Mouse (Mus musculus) midbrain, postnatal 0 days (tissue): ENCODE measurements at regions not wholly inside any gene's neighbourhood (a gene's known extent, or its start where the extent isn't known, plus 50 kb on each side); places are given as distances from the start of the nearest gene placed in this dataset.

Experiments used
- ATAC-seq: fragments of 200-750 bp; cut with Nextera tagmentation; 2 replicates; pipeline ENCODE4 v1.8.0; 2017; ENCODE audit warnings: moderate number of reproducible peaks, mild to moderate bottlenecking, moderate TSS enrichment, moderate library complexity; ENCODE audit not compliant: low FRiP score
- DNase-seq: peaks from one replicate; pipeline ENCODE4 v3.0.0-alpha.2; 2015; ENCODE audit warnings: low spot score
- H3K27ac ChIP-seq: fragments of 300-500 bp; sonication (generic); 2 replicates; pipeline ENCODE4 v1.5.1; 2014; ENCODE audit warnings: low read depth, mild to moderate bottlenecking, low read length, mixed read lengths
- H3K27me3 ChIP-seq: fragments of 300-500 bp; sonication (generic); 2 replicates; pipeline ENCODE4 v1.6.1; 2014; ENCODE audit warnings: low read length, control low read depth, mixed read lengths; ENCODE audit not compliant: insufficient read depth
- H3K36me3 ChIP-seq: fragments of 300-500 bp; sonication (generic); 2 replicates; pipeline ENCODE4 v1.6.1; 2014; ENCODE audit warnings: low read length, control low read depth, mixed read lengths; ENCODE audit not compliant: insufficient read depth
- H3K4me1 ChIP-seq: fragments of 300-500 bp; sonication (generic); 2 replicates; pipeline ENCODE4 v1.6.1; 2014; ENCODE audit warnings: mild to moderate bottlenecking, control low read depth, antibody characterized with exemption, low read length, mixed read lengths; ENCODE audit not compliant: insufficient read depth
- H3K4me2 ChIP-seq: fragments of 300-500 bp; sonication (generic); 2 replicates; pipeline ENCODE4 v1.6.1; 2014; ENCODE audit warnings: low read depth, mild to moderate bottlenecking, low read length, mixed read lengths; ENCODE audit not compliant: poor library complexity, severe bottlenecking
- H3K4me3 ChIP-seq: fragments of 300-500 bp; sonication (generic); 2 replicates; pipeline ENCODE4 v1.5.1; 2014; ENCODE audit warnings: low read depth, mild to moderate bottlenecking, low read length, moderate library complexity
- H3K9ac ChIP-seq: fragments of 300-500 bp; sonication (generic); replicated peaks from 2 replicates; pipeline ENCODE4 v1.6.1; 2014; ENCODE audit warnings: mild to moderate bottlenecking, low read length, moderate library complexity, mixed read lengths; ENCODE audit not compliant: poor library complexity, severe bottlenecking
- H3K9me3 ChIP-seq: fragments of 300-500 bp; sonication (generic); 2 replicates; pipeline ENCODE4 v1.6.1; 2016; ENCODE audit warnings: low read length, control low read depth
- CTCF ChIP-seq: IDR thresholded peaks from 2 replicates; pipeline ENCODE4 v1.5.1; 2016; ENCODE audit warnings: antibody characterized with exemption, mild to moderate bottlenecking
- WGBS: fragments of 180-500 bp; shearing (Covaris S2); extraction: QIAGEN DNeasy Blood & Tissue Kit; methylation state at CpG from one replicate; pipeline ENCODE4 v1.1.7; 2014; 5-methylcytosine and 5-hydroxymethylcytosine counted together

DNA sequence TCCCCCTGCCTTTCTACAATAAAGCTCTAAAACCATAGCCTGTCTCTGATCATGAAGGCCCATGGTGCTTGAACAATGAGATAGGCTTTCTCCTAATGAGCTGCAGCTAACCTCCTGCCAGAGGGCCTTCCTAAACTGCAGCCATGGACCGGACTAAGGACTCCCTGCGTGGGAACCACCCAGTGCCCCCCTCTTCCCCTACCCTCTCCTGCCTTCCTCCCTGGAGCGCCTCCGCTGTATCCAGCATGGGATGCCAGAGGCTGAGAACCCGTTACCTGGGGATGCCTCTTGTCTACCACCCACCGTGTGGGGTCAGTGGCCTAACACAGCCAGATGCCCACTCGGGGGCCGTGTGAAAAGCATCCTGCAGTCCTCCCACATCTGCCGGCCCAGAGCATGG, 51.7 kb upstream of the Wls start:
- H3K9me3 ChIP-seq = no peaks in the 10 kb centered on the region
- no peak for TF ChIP-seq CTCF
- no peaks in the 10 kb centered on the region for H3K36me3 ChIP-seq
- H3K4me3 ChIP-seq = no peak overlapping the region
- ATAC-seq (no peak), DNase-seq (no peak)
- H3K4me2 ChIP-seq = no peak overlapping the region
- no peaks in the 10 kb centered on the region for H3K4me1 ChIP-seq
- H3K27ac ChIP-seq = no peak overlapping the region
- no peak overlapping the region for H3K9ac ChIP-seq
- no peaks in the 10 kb centered on the region for H3K27me3 ChIP-seq
- WGBS = 63% methylated on average over 9 of the region's 9 CpGs
